Mouse (Mus musculus): ENCODE measurements around the gene Tmem136. TPM values are rescaled to one million over a fixed set of nuclear protein-coding genes. Genes with fewer than 3 reads are reported as not detected.
"Not testable (repeated sequence)": the region's sequence is repeated elsewhere in the genome, so short reads cannot be mapped to it uniquely, and the experiment has no call there.

Gene Tmem136
- polyA plus RNA-seq, 1 experiment from 2014 or later: 11.4 TPM

DNA sequence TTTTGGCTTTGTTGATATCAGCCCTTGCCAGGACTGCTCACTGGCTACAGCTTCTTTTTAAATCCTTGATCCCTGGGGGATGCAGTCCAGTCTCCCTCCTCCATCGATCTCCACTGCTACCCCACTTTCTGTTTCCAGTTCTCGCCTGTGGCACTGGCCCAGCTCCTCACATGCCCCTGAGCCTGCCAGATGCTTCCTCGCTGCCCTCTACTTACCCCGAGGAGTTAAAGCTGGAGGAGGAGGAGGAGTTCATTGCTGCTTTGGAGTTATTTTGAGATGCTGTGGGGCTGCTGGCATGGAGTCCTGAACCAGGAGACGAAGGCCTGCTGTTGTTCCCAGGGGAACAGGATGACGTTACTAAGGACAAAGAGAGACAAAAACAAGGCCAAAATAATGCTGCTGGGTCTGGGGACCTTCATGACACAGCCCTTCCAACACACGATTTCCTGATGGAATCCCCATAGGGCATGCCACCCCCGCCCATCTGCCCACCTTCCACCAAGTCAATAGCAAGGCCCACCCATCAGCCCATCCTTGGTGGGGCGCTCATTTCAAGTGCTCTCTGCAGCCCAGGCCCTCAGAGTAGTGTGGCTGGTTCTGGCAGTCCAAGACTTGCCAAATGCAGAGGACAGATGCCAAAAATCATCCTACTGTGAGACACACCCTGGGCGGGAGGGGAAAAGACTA lies 10.9 kb upstream of the Tmem136 start:
- Histone ChIP-seq H3K4me3 (replicated peaks) (no peak overlapping the region), H3K9ac (no peak overlapping the region), H3K36me3 (replicated peaks) (no peaks in the 10 kb centered on the region), H3K27me3 (no peaks in the 10 kb centered on the region), H3K4me2 (no peak overlapping the region), H3K9me3 (no peaks in the 10 kb centered on the region), H3K4me1 (no peaks in the 10 kb centered on the region), H3K27ac (no peak overlapping the region)
- WGBS: 77% methylated on average over 10 of the region's 10 CpGs
- no peak for ATAC-seq (ENCODE audit: low FRiP score)

DNA sequence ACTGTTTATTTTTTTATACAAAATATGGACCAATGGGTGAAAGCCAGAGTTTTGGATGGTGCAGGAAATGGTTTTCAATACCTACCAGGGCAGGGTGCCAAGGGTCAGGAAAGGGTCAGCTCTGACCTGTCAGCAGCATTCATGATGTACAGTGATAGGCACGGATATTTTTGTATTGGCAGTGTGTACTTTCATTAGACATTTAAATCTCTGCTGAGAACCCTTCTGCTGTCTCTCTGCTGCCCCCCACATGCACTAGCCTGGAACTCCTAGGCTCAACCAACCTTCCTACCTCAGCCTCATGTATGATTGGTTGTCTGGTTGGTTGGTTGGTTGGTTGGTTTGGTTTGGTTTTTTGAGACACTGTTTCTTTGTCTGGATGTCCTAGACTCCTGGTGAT lies 6.0 kb upstream of the Tmem136 start:
- Histone ChIP-seq H3K36me3 (replicated peaks) (no peaks in the 10 kb centered on the region), H3K4me1 (no peaks in the 10 kb centered on the region), H3K27me3 (no peaks in the 10 kb centered on the region), H3K9ac (no peak overlapping the region), H3K9me3 (no peaks in the 10 kb centered on the region), H3K4me3 (replicated peaks) (no peak overlapping the region), H3K4me2 (no peak overlapping the region), H3K27ac (no peak overlapping the region)
- ATAC-seq (ENCODE audit: low FRiP score): no peak
- WGBS: 52% methylated on average over 1 of the region's 1 CpGs

DNA sequence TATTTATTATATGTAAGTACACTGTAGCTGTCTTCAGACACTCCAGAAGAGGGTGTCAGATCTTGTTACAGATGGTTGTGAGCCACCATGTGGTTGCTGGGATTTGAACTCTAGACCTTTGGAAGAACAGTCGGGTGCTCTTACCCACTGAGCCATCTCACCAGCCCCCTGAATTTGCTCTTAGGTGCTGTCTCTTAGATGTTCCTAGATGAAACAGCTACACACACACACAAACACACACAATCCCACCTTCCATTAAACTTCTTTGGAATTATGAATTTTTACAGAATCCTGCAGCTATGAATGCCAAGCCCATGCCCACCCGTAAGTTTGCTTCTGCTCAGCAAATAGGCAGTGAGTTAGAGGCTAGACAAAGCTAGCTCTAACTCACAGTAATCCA lies 5.6 kb upstream of the Tmem136 start:
- not testable (repeated sequence) for H3K4me1 ChIP-seq; H3K36me3 ChIP-seq (replicated peaks); H3K4me3 ChIP-seq (replicated peaks); ATAC-seq (ENCODE audit: low FRiP score); H3K9ac ChIP-seq; H3K27me3 ChIP-seq; H3K9me3 ChIP-seq; H3K4me2 ChIP-seq; H3K27ac ChIP-seq
- 92% methylated on average over 2 of the region's 2 CpGs for whole genome bisulfite sequencing

DNA sequence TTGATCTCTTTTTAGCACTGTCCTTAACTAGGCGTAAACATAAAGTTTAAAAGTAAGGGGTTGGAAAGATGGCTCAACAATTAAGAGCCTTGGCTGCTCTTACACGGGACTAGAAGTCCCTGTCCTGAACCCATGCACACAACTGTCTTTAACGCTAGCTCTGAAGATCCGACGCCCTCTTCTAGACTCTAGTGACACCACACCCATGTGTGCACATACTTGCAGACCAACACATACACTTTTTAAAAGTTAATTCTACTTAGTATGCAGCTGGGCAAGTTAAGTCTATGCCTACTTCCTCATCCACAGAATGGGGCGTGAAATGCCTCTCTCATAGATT lies 597 bp upstream of the Tmem136 start:
- 0 out of 2 replicates have a peak, but pooled peaks have one; percentile 9 for ATAC-seq (ENCODE audit: low FRiP score)
- Histone ChIP-seq H3K27me3 (no peaks in the 10 kb centered on the region), H3K36me3 (replicated peaks) (no peaks in the 10 kb centered on the region), H3K4me2 (peak overlapping the region; percentile 84; the same call in 1 of the 2 replicates), H3K9me3 (no peaks in the 10 kb centered on the region), H3K4me3 (replicated peaks) (no peak overlapping the region), H3K9ac (0 out of 2 replicates have a peak overlapping the region, but pooled peaks have one; percentile 87), H3K4me1 (peaks cover 8% of the 10 kb centered on the region), H3K27ac (no peak overlapping the region)
- WGBS: 86% methylated on average over 6 of the region's 6 CpGs

DNA sequence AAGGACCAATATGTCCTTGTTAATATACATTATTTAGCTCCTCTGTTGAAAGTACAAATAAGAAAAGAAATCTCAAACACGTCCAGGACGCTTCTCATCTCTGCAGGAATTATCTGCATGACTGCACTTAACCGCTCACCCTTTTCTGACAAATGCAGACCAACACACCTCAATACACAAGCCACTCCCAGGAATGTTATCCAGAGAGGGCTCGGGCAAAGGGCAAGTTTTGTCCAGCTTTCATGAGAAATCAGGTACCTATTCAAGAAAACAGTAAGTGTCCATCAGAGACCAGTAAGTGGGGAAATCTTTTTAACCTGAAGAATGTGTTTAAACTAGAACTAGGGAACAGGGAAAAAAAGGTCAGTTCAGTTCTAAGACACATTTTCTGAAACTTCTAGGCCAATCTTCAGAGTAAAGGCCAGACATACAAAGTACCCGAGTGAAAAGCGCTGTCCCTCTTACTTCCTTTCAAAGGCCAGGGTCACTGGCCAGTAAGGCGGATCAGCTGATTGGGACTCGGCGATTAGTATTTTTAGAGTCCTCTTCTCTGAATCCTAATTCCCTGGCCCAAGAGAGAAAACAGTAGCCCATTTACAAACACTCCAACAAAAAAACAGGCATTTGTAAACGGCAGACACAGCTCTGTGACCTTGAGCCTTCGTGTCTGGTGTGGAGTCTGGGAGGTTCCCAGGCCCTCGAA lies 788 bp downstream of the Tmem136 start:
- no peaks in the 10 kb centered on the region for H3K9me3 ChIP-seq
- H3K4me1 ChIP-seq: peaks cover 8% of the 10 kb centered on the region
- peak overlapping the region; percentile 84 for H3K4me2 ChIP-seq
- peak overlapping the region; percentile 87 for H3K9ac ChIP-seq
- no peak for ATAC-seq (ENCODE audit: low FRiP score)
- H3K27ac ChIP-seq: no peak overlapping the region
- peak overlapping the region; percentile 90 for H3K4me3 ChIP-seq (replicated peaks)
- H3K27me3 ChIP-seq: no peaks in the 10 kb centered on the region
- WGBS: 7% methylated on average over 12 of the region's 12 CpGs
- peaks cover 14% of the 10 kb centered on the region for H3K36me3 ChIP-seq (replicated peaks)

DNA sequence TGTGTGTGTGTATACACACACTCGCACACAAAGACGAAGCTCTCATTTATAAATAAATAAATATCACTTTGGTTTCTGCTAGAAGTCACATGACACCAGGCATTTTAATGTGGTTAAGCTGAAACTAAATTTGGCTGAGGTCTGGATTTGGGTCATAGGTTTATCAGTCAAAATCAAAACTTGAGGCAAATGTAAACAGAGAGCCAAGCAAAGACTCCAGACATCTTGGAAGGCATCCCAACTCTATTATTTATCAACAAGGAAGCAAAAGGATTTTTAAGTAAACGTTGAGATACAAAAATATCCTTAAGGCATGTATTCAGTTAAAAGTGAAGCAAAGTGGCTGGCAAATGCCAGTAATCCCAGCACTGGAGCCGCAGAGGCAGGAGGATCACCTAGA lies 1.5 kb downstream of the Tmem136 start:
- no peak overlapping the region for H3K4me2 ChIP-seq
- no peak overlapping the region for H3K9ac ChIP-seq
- no peak for ATAC-seq (ENCODE audit: low FRiP score)
- peaks cover 8% of the 10 kb centered on the region for H3K4me1 ChIP-seq
- H3K36me3 ChIP-seq (replicated peaks): peaks cover 21% of the 10 kb centered on the region
- no peak overlapping the region for H3K27ac ChIP-seq
- H3K9me3 ChIP-seq: no peaks in the 10 kb centered on the region
- no peak overlapping the region for H3K4me3 ChIP-seq (replicated peaks)
- no peaks in the 10 kb centered on the region for H3K27me3 ChIP-seq
- 97% methylated on average over 4 of the region's 4 CpGs for WGBS

DNA sequence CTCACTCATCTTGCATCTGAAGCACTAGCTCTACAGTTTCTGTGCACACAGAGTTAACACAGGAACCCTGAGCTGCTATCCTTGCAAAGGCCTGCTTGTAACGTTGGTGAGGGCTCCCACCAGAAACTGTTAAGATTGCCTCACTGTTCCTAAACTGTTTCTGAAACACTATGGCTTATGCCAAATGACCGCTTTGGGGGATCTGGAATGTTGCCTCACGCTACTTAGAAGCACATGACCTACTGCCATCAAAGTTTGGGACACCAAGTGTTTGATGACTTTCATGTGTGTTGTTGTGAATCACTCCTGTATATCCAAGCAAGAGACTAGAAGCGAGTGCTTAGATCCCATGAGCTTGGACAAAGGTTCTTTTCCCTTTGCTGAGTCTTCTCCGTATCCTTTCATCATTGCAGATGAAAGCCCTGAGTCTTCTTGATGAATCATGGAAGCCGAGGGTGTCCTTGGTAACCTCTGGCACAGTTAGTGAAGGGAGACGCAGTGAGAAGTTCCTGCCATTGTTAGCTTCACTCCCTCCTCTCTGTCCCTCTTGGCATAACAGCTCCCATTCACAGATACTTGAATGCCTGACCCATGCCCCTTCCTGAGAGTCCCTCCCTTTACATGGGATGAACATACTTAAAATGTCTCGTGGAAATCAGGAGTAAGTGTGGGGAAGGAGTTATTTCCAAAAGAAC lies 5.9 kb downstream of the Tmem136 start:
- Histone ChIP-seq H3K36me3 (replicated peaks) (peaks cover 21% of the 10 kb centered on the region), H3K9ac (no peak overlapping the region), H3K27ac (no peak overlapping the region), H3K4me2 (no peak overlapping the region), H3K4me3 (replicated peaks) (no peak overlapping the region), H3K27me3 (no peaks in the 10 kb centered on the region), H3K4me1 (peaks cover 10% of the 10 kb centered on the region), H3K9me3 (no peaks in the 10 kb centered on the region)
- ATAC-seq (ENCODE audit: low FRiP score): no peak
- 88% methylated on average over 8 of the region's 8 CpGs for WGBS

DNA sequence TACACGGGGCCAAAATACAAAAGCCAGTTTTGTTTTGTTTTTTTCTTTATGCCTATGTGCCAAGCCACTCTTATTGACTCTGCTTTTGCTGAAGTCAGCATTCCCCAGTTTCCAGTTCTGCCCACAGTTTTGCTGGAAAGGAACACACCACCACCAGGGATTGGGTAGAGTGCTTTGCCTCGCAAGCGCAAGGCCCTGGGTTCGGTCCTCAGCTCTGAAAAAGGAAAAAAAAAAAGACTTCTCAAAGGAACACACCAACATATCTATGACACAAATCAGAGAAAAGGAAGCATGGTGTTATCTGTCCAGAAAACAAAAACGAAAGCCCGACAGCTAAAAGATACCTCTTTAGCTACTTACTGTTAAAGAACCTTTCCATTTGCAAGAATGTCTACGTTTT lies 7.2 kb downstream of the Tmem136 start:
- Histone ChIP-seq H3K9ac (no peak overlapping the region), H3K4me3 (replicated peaks) (no peak overlapping the region), H3K36me3 (replicated peaks) (peaks cover 21% of the 10 kb centered on the region), H3K27me3 (no peaks in the 10 kb centered on the region), H3K4me1 (peaks cover 12% of the 10 kb centered on the region), H3K4me2 (no peak overlapping the region), H3K27ac (no peak overlapping the region), H3K9me3 (no peaks in the 10 kb centered on the region)
- ATAC-seq (ENCODE audit: low FRiP score): no peak
- whole genome bisulfite sequencing: 87% methylated on average over 7 of the region's 7 CpGs

DNA sequence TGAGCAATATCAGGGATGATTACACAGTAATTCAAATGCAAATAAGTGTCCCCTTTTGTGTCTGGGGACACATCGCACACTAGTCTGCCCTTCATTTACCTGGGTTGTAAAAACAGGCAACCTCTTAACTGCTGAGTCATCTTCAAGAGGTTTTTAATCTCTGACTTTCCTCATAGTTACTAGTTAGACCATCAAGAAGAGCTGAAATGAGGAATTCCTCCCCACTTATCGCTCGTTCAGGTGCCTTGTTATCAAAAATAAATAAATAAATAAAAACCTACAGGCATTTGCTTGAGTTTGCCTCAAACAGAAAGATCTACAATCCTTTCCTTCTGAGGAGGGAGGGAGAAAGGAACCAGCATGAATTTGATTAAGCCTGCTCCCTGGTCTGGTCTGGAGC lies 7.6 kb downstream of the Tmem136 start:
- H3K4me3 ChIP-seq (replicated peaks): no peak overlapping the region
- no peak overlapping the region for H3K4me2 ChIP-seq
- no peak for ATAC-seq (ENCODE audit: low FRiP score)
- WGBS: 88% methylated on average over 3 of the region's 3 CpGs
- H3K4me1 ChIP-seq: peaks cover 15% of the 10 kb centered on the region
- no peak overlapping the region for H3K27ac ChIP-seq
- H3K9ac ChIP-seq: no peak overlapping the region
- no peaks in the 10 kb centered on the region for H3K9me3 ChIP-seq
- H3K36me3 ChIP-seq (replicated peaks): peaks cover 21% of the 10 kb centered on the region
- no peaks in the 10 kb centered on the region for H3K27me3 ChIP-seq

DNA sequence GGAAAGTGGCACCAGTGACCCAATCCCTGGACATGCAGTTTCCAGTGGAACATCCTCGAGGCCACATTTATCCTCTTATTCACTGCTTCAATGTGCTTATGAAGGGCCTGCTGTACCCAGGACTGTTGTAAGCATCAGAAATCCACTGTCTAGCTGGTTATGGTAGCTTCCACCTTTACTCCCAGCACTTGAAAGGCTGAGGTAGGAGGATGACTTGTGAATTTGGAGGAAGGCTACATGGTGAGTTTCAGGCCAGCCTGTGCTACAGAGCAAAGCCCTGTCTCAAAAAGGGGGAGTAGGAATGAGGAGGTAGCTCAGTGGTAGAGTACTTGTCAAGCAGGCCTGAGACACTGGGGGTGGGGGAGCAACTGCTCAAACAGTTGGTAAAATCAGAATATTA lies 8.3 kb downstream of the Tmem136 start:
- H3K9me3 ChIP-seq: no peaks in the 10 kb centered on the region
- H3K4me1 ChIP-seq: peaks cover 21% of the 10 kb centered on the region
- no peak overlapping the region for H3K9ac ChIP-seq
- peaks cover 21% of the 10 kb centered on the region for H3K36me3 ChIP-seq (replicated peaks)
- H3K4me2 ChIP-seq: no peak overlapping the region
- H3K4me3 ChIP-seq (replicated peaks): no peak overlapping the region
- no peaks in the 10 kb centered on the region for H3K27me3 ChIP-seq
- 68% methylated on average over 1 of the region's 1 CpGs for WGBS
- no peak overlapping the region for H3K27ac ChIP-seq
- ATAC-seq (ENCODE audit: low FRiP score): no peak

DNA sequence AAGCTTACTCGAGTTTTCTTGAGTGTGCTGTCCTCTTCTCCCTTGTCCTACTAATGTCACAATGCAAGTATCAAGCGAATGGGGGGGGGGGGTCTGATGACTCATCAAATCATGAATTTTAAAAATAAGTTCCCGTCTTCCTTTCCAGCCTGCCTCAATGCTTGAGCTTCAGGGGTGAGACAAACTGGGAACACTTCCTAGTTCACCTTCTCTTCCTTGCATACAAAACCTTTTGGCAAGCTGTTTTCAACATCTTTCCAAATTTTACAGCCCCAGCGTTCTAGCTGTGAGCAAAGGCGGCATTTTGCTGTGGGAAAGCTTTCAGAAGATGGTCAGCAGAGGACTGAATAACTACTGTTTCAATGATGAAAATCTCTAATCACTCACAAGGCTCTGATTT lies 8.8 kb downstream of the Tmem136 start:
- Histone ChIP-seq H3K4me3 (replicated peaks) (no peak overlapping the region), H3K27ac (no peak overlapping the region), H3K36me3 (replicated peaks) (peaks cover 21% of the 10 kb centered on the region), H3K27me3 (no peaks in the 10 kb centered on the region), H3K9me3 (no peaks in the 10 kb centered on the region), H3K4me1 (peaks cover 26% of the 10 kb centered on the region), H3K9ac (no peak overlapping the region), H3K4me2 (no peak overlapping the region)
- 71% methylated on average over 5 of the region's 5 CpGs for WGBS
- no peak for ATAC-seq (ENCODE audit: low FRiP score)

DNA sequence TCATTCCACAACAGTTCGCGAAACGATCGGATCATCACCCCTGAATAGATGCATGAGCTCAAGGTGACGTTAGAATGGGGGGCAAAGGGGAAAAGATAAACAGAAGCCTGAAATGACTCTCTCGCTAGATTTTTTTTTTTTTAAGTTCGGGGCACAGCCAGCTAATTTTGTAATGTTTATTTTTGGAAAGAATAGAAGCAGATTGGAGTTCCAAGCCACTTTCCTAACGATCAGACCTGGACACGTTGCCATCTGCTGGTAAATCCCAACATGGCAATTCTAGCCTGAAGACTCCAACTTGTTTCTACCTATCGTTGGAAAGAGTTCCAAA lies 9.2 kb downstream of the Tmem136 start, which contains the start of gene Arhgef12:
Gene Arhgef12 (minus strand): TSS at position 53 of the 331 bp plus-strand sequence.
- no peak for ATAC-seq (ENCODE audit: low FRiP score)
- H3K4me3 ChIP-seq (replicated peaks): peak within 1 kb of the TSS; percentile 91
- peak within 1 kb of the TSS; percentile 91 for H3K27ac ChIP-seq
- no peaks in the 10 kb centered on the region for H3K9me3 ChIP-seq
- H3K27me3 ChIP-seq: no peaks in the 10 kb centered on the region
- peak within 1 kb of the TSS; percentile 83 for H3K4me2 ChIP-seq
- 37% methylated on average over 10 of the region's 10 CpGs for WGBS
- peaks cover 30% of the 10 kb centered on the region for H3K4me1 ChIP-seq
- H3K36me3 ChIP-seq (replicated peaks): peaks cover 21% of the 10 kb centered on the region
- H3K9ac ChIP-seq: peak within 1 kb of the TSS; percentile 86

Measured in forebrain, embryonic 12.5 days (tissue).